Mouse (Mus musculus): ENCODE measurements around the gene Fam196a.

The Fam196a gene

GRCm38 (mm10) chr7:134937927-134938609 lies at the start of gene Fam196a:
Gene Fam196a (minus strand): TSS chr7:134938430.
- peak; percentile 77 for DNase-seq (ENCODE audit: extremely low spot score)

GRCm38 (mm10) chr7:134961608-134962007 lies 23.4 kb upstream of the Fam196a start:
- no peak for DNase-seq (ENCODE audit: extremely low spot score)

- peak; percentile 31 for DNase-seq (ENCODE audit: extremely low spot score)
These were observed 22.6 kb upstream of the Fam196a start for GRCm38 (mm10) chr7:134960871-134961270.

DNA sequence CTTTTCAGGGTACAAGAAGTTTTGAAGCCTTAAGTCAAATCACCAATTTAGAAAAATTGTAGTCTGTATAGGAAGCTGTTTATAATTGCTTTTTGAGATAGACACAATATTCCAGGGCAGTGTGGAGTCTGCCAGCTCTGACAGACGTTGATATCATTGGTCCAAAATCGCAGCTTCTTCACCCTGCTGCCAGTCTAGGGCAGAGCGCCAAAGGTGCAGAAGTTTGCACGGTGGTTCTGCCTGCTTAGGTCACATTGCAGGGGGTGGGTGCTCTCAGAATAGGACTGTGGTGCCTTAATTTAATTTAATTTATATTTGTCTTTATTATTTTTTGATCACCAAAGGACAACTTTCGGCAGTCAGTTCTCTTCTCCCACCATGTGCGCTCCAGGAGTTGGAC lies 20.9 kb upstream of the Fam196a start:
- DNase-seq (ENCODE audit: extremely low spot score) = no peak

DNA sequence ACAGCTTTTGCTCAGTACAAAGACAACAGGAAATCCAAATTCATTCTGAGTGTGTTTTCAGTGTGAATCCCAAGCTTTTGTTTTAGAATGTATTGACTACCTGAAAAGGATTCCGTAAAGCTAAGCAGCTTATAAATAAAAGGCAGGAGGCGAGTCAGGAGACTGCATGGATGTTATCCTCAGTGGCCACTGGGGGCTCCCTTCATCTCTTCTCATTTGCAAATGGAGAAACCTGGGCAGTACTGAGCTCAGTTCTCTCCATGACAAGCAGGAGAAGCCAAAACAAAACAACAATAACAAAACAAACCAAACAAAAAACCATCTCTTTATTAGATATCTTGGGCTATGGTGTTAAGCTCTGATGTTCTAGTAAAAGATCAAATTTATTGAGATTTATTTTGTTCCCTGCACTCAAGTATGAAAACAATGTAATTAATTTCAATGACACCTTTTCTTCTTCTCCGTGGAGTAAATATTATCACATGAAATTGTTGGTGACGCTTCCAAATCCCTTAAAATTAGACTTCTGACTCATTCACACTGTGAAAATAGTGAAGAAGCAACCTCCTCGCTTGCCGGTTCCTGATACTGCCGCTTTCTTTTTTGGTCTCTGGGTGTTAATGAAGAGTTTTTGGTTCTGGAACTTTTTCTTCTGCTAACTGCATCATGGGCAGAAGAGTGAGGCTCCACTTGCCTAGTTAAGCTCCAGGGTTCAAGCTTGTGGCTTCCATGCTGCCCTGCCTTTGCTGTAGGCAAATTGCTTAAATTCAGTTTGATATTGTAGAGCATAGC lies 7.9 kb upstream of the Fam196a start:
- no peak for DNase-seq (ENCODE audit: extremely low spot score)

DNA sequence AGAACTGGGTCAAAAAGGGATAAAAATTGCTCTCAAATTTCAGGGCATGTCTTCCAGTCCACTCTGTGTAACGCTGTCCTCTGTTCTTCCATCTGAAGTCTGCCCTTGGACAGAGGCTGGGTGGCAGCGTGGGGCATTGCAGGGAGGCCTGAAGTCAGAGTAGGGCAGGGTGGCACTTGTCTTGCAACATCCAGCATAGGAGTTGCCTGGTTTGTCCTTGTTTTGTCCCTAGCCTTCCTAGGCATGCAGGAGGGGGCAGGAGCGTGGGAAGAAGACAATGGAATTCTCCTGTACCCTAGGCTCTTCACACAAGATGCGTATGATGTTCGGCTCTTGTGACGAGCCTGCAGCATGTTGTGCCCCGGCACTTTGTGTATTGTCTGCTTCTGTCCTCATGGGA lies 5.5 kb upstream of the Fam196a start:
- DNase-seq (ENCODE audit: extremely low spot score) = no peak

DNA sequence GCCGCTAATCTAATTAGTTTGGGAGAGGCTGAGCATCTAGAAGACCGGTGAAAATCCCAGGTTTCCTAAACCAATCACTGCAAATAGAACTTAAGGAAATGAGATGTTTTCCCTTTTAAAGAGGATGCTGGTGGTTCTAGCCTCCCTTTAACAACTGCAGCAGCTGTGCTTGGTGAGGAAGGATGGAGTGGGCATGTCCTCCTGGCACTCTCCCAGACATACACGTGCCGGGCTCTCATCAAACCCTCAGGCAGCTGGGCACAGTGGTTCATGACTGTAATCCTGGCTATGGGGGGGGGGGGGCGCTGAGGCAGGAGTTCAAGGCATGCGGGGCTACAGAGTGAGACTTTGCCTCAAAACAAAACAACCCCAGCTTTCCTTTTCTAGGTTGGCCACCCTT lies 4.8 kb upstream of the Fam196a start:
- no peak for DNase-seq (ENCODE audit: extremely low spot score)

- DNase-seq (ENCODE audit: extremely low spot score) = no peak
These were observed 3.7 kb upstream of the Fam196a start for GRCm38 (mm10) chr7:134941891-134942290.

DNA sequence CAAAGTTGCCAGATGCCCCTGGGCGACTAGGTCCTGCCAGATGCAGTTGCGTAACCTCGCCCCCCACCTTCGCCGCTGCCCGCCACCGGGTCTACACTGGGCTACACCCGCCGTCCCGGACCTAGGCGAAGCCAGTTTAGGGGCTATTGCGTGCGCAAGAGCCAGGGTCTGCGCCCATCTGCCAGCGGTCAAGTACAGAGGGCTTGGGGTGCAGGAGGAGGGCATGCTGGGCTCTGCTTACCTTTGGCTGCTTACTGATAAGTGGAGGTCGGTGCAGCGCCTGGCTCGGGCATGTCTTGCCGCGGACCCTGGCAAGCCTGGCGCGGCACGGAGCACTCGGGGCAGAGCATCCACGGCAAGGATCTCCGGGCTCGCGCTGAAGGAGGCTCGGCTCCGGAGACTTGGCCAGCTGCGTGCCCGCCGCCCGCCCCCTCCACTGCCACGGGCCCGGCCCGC lies 731 bp downstream of the Fam196a start:
- DNase-seq (ENCODE audit: extremely low spot score) = peak; percentile 42

- no peak for DNase-seq (ENCODE audit: extremely low spot score)
These were observed 6.3 kb downstream of the Fam196a start for GRCm38 (mm10) chr7:134931886-134932285.

- DNase-seq (ENCODE audit: extremely low spot score) = no peak
These were observed 36.2 kb downstream of the Fam196a start for GRCm38 (mm10) chr7:134901992-134902391.

DNA sequence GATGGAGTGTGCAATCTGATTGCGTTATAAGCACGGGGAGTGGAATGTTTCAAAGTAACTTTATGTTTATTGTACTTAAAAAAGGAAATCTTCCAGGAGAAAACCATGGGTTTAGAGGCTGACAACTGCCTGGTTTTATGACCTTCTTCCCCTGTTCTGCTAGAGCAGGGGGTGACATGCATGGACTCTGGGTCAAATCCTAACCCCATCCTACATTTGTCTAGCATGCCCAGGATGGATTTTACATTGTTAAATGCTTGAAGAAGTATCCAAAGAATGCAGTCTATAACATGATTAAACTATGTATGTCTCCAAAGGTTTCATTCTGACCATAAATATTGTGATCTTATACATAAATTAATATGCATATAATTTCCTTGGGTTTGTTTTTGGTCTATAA lies 38.8 kb downstream of the Fam196a start:
- DNase-seq (ENCODE audit: extremely low spot score) = no peak

GRCm38 (mm10) chr7:134894604-134895003 lies 43.6 kb downstream of the Fam196a start:
- no peak for DNase-seq (ENCODE audit: extremely low spot score)

DNA sequence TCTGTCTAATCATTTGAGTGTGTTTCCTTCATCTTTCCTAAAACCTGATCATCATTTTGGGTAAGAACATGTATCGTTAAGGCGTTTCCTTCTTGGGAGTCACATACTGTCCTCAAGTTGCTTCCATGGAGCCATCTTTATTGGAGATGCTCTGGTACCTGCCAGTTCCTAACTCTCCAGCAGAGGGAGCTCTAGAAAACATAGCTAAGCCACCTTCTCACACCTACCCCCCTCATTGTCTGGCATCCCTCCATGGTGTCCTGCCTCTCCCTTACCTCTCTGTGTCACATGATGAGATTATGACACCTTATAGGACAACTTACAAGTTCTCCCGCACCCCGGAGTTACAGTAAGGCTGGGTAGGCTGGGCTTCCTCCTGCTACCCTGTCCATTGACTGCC lies 45.3 kb downstream of the Fam196a start:
- DNase-seq (ENCODE audit: extremely low spot score) = no peak

DNA sequence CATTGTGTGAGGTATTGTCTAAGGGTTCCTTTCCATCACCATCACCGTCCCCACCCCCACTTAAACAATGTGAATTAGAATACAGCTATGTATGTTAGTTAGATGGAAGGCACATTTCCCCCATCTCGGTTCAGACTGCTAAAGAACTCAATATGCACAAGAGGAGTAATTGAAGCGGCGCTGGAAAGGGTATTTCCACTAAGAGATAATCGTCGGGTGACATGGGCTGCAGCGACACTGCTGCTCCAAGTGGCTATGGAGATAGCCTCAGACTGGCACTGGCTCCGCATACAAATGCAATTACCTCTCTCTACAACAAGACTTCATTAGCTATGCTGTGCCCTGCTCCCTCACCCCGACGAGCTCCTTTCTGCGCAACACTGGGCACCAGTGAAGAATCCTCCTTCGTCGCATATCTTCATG lies 45.8 kb downstream of the Fam196a start:
- no peak for DNase-seq (ENCODE audit: extremely low spot score)

DNA sequence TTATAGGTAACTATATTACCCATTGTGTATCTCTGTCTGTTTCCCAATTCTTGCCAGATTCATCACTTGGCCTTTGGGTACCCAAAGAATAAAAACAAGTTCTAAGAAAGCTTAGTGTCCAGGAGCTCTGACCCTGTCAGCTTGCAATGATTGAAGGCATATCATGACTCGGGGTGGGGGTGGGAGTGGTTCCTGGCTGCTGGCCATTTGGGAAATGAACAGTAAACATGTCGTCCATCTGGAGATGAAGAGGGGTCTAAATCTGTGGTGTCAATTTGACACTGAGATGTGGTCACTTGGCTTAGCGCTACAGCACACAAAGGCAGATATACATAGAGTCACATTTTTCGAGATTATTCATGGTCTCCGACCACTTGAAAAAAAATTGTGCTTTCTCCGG lies 54.7 kb downstream of the Fam196a start:
- no peak for DNase-seq (ENCODE audit: extremely low spot score)

DNA sequence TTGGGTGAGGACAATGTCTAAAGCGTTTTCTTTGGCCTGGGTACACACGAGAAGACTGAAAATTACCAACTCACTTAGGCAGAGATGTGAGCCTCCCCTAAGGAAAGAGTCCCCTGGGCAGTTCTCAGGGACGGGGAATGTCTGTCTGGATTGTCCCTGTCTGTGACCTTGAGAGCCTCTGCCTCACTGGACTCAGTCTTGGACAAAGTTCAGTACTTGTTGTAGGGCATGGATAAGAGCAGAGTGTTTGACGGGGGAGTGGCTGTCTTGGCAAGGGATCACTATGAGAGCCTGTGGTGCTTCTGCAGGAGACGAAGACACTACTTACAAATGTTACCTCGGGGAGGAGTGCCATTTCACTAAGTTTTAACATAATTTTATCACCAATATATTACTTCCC lies 57.8 kb downstream of the Fam196a start:
- no peak for DNase-seq (ENCODE audit: extremely low spot score)

GRCm38 (mm10) chr7:134878985-134879384 lies 59.2 kb downstream of the Fam196a start:
- DNase-seq (ENCODE audit: extremely low spot score) = no peak

DNA sequence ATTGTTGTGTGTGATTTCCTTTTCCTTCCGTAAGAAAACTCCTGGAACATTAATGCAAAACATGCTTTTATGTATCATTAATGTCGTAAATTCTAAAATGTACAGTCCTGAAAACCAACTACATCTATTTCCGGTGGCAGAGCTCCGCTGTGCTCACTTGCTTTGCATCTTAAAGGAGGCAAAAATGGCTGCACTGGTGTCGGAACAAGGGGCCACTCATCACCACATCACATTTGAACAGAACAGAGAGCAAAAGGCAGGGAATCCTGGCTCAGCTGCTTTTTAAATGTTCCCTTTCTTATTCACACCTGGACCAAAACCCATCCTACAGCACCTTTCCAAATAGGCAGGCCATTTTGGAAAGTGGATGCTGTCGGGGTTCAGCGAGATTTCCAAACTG lies 65.2 kb downstream of the Fam196a start:
- no peak for DNase-seq (ENCODE audit: extremely low spot score)

- DNase-seq (ENCODE audit: extremely low spot score) = no peak
These were observed 65.7 kb downstream of the Fam196a start for GRCm38 (mm10) chr7:134872511-134872910.

- peak; percentile 50 for DNase-seq (ENCODE audit: extremely low spot score)
These were observed 74.1 kb downstream of the Fam196a start for GRCm38 (mm10) chr7:134864175-134864574.

GRCm38 (mm10) chr7:134862000-134862399 lies 76.2 kb downstream of the Fam196a start:
- no peak for DNase-seq (ENCODE audit: extremely low spot score)

- no peak for DNase-seq (ENCODE audit: extremely low spot score)
These were observed 95.5 kb downstream of the Fam196a start for GRCm38 (mm10) chr7:134842751-134843150.
